Mouse (Mus musculus) embryonic fibroblast, embryonic 13.5 days (primary cell): ENCODE measurements around the gene Rhob.

ENCODE experiments used
- CTCF ChIP-seq: IDR thresholded peaks from 2 replicates; pipeline ENCODE4 v1.5.1; 2011; ENCODE audit warnings: mild to moderate bottlenecking, control low read depth, low read length, moderate library complexity, borderline replicate concordance; ENCODE audit not compliant: insufficient read depth
- POLR2A ChIP-seq: IDR thresholded peaks from 2 replicates; pipeline ENCODE4 v1.6.1; 2011; ENCODE audit warnings: low read depth, mild to moderate bottlenecking, control low read depth, low read length, moderate library complexity

GRCm38 (mm10) chr12:8511037-8511882, 11.5 kb upstream of the Rhob start:
- TF ChIP-seq POLR2A = no peak
- TF ChIP-seq CTCF = no peak
